14 mouse cellular contexts compared by ENCODE assay signal in genomic region chr7:133441169-133441568, GRCm38 (mm10).
DNase-seq lines count a peak whose midpoint lies in the region; ATAC-seq and TF ChIP-seq lines count a peak whose summit lies in the region.
"Had no signal": no experiment of that assay in that cellular context is flagged by ENCODE, and none has a peak within 500 bp of the region (broad histone marks: within the 10 kb centered on the region; RNA-seq: fewer than 3 reads in every experiment).

No protein-coding gene starts in this region.

- WGBS in kidney, embryonic 14.5 days, result 57% methylated on average over 6 of the region's 6 CpGs
- WGBS in embryonic facial prominence, embryonic 15.5 days, result 57% methylated on average over 6 of the region's 6 CpGs
- WGBS in hindbrain, embryonic 15.5 days, result 42% methylated on average over 6 of the region's 6 CpGs
- 27% methylated on average over 6 of the region's 6 CpGs for WGBS in midbrain, embryonic 16.5 days
- 61% methylated on average over 6 of the region's 6 CpGs for WGBS in lung, postnatal 0 days

- no peak for ATAC-seq in kidney, embryonic 14.5 days (ENCODE audit: low FRiP score, low TSS enrichment)
- no peak for ATAC-seq in embryonic facial prominence, embryonic 15.5 days (ENCODE audit: insufficient number of reproducible peaks, low FRiP score, low TSS enrichment, low read depth)
- ATAC-seq in hindbrain, embryonic 15.5 days (ENCODE audit: low FRiP score, low read depth), result no peak
- ATAC-seq in midbrain, embryonic 16.5 days, result no peak
- no peak for ATAC-seq in lung, postnatal 0 days

- H3K4me2 ChIP-seq in kidney, embryonic 14.5 days (replicated peaks; ENCODE audit: low read depth, low read length), result no peak overlapping the region
- H3K4me2 ChIP-seq in embryonic facial prominence, embryonic 15.5 days (replicated peaks), result 0 out of 2 replicates have a peak overlapping the region, but pooled peaks have one; percentile 13
- peak overlapping the region; percentile 42 for H3K4me2 ChIP-seq in hindbrain, embryonic 15.5 days
- H3K4me2 ChIP-seq in midbrain, embryonic 16.5 days (ENCODE audit: low read length), result peak overlapping the region; percentile 47
- no peak overlapping the region for H3K4me2 ChIP-seq in lung, postnatal 0 days (replicated peaks; ENCODE audit: low read depth, low read length)
- H3K4me2 ChIP-seq: liver, embryonic 15.5 days had no signal

- no peak for TF ChIP-seq CTCF in lung, postnatal 0 days (IDR thresholded peaks at IDR 0.05)

- H3K27me3 ChIP-seq in kidney, embryonic 14.5 days (ENCODE audit: control insufficient read depth, insufficient read depth, low read length), result no peaks in the 10 kb centered on the region
- H3K27me3 ChIP-seq in embryonic facial prominence, embryonic 15.5 days, result no peaks in the 10 kb centered on the region
- no peaks in the 10 kb centered on the region for H3K27me3 ChIP-seq in hindbrain, embryonic 15.5 days
- no peaks in the 10 kb centered on the region for H3K27me3 ChIP-seq in midbrain, embryonic 16.5 days (ENCODE audit: control insufficient read depth, insufficient read depth, low read depth, low read length)
- no peaks in the 10 kb centered on the region for H3K27me3 ChIP-seq in lung, postnatal 0 days (replicated peaks; ENCODE audit: insufficient read depth, low read length)
- H3K27me3 ChIP-seq: liver, embryonic 15.5 days had no signal

- H3K4me1 ChIP-seq in kidney, embryonic 14.5 days (ENCODE audit: control insufficient read depth, insufficient read depth, low read length), result peaks cover 11% of the 10 kb centered on the region
- peaks cover 17% of the 10 kb centered on the region for H3K4me1 ChIP-seq in embryonic facial prominence, embryonic 15.5 days
- H3K4me1 ChIP-seq in hindbrain, embryonic 15.5 days (replicated peaks), result peaks cover 18% of the 10 kb centered on the region
- H3K4me1 ChIP-seq in midbrain, embryonic 16.5 days (ENCODE audit: control insufficient read depth, insufficient read depth, low read length), result peaks cover 20% of the 10 kb centered on the region
- no peaks in the 10 kb centered on the region for H3K4me1 ChIP-seq in lung, postnatal 0 days (ENCODE audit: insufficient read depth, low read depth, low read length)
- H3K4me1 ChIP-seq: liver, embryonic 15.5 days had no signal

- no peak overlapping the region for H3K9ac ChIP-seq in kidney, embryonic 14.5 days (ENCODE audit: low read depth, low read length)
- H3K9ac ChIP-seq in embryonic facial prominence, embryonic 15.5 days, result no peak overlapping the region
- H3K9ac ChIP-seq in hindbrain, embryonic 15.5 days, result no peak overlapping the region
- no peak overlapping the region; the same call in 1 of the 2 replicates for H3K9ac ChIP-seq in midbrain, embryonic 16.5 days (ENCODE audit: low read depth, low read length)
- H3K9ac ChIP-seq in lung, postnatal 0 days (replicated peaks; ENCODE audit: low read depth), result no peak overlapping the region
- H3K9ac ChIP-seq: liver, embryonic 15.5 days had no signal

- no peak for TF ChIP-seq EP300 in lung, postnatal 0 days (IDR thresholded peaks at IDR 0.05)

- peak overlapping the region; percentile 60; the same call in 1 of the 2 replicates for H3K27ac ChIP-seq in kidney, embryonic 14.5 days (ENCODE audit: low read depth, low read length)
- 0 out of 2 replicates have a peak overlapping the region, but pooled peaks have one; percentile 0 for H3K27ac ChIP-seq in embryonic facial prominence, embryonic 15.5 days (replicated peaks)
- peak overlapping the region; percentile 59; the same call in 1 of the 2 replicates for H3K27ac ChIP-seq in hindbrain, embryonic 15.5 days (replicated peaks)
- H3K27ac ChIP-seq in midbrain, embryonic 16.5 days (ENCODE audit: low read length), result peak overlapping the region; percentile 67
- H3K27ac ChIP-seq in lung, postnatal 0 days (ENCODE audit: low read length), result no peak overlapping the region
- H3K27ac ChIP-seq: liver, embryonic 15.5 days had no signal

- no peak overlapping the region for H3K4me3 ChIP-seq in kidney, embryonic 14.5 days (ENCODE audit: low read length)
- H3K4me3 ChIP-seq in embryonic facial prominence, embryonic 15.5 days (replicated peaks), result no peak overlapping the region
- no peak overlapping the region for H3K4me3 ChIP-seq in hindbrain, embryonic 15.5 days
- H3K4me3 ChIP-seq in midbrain, embryonic 16.5 days (ENCODE audit: low read depth, low read length), result no peak overlapping the region
- no peak overlapping the region for H3K4me3 ChIP-seq in lung, postnatal 0 days (ENCODE audit: low read depth, low read length)
- H3K4me3 ChIP-seq: liver, embryonic 15.5 days had no signal

- H3K9me3 ChIP-seq in kidney, embryonic 14.5 days (ENCODE audit: control insufficient read depth, low read length), result no peaks in the 10 kb centered on the region
- no peaks in the 10 kb centered on the region for H3K9me3 ChIP-seq in embryonic facial prominence, embryonic 15.5 days (replicated peaks)
- H3K9me3 ChIP-seq in hindbrain, embryonic 15.5 days, result no peaks in the 10 kb centered on the region
- no peaks in the 10 kb centered on the region for H3K9me3 ChIP-seq in midbrain, embryonic 16.5 days (replicated peaks; ENCODE audit: control insufficient read depth, low read length, poor library complexity, severe bottlenecking)
- H3K9me3 ChIP-seq in lung, postnatal 0 days (ENCODE audit: low read length), result no peaks in the 10 kb centered on the region
- H3K9me3 ChIP-seq: liver, embryonic 15.5 days had no signal

- no peak for DNase-seq in kidney, postnatal 10 days
- DNase-seq in cerebellum, adult 11 months, result no peak
- no peak for DNase-seq in lung, postnatal 0 days (ENCODE audit: low spot score)
- no peak for DNase-seq in lung, postnatal 14 days
- DNase-seq: adrenal gland, postnatal 10 days; embryo, embryonic 11 days; heart, postnatal 14 days; kidney, adult 9 months; thymus, postnatal 14 days had no signal

- H3K36me3 ChIP-seq in kidney, embryonic 14.5 days (ENCODE audit: control insufficient read depth, insufficient read depth, low read length), result no peaks in the 10 kb centered on the region
- H3K36me3 ChIP-seq in embryonic facial prominence, embryonic 15.5 days, result no peaks in the 10 kb centered on the region
- no peaks in the 10 kb centered on the region for H3K36me3 ChIP-seq in hindbrain, embryonic 15.5 days
- no peaks in the 10 kb centered on the region for H3K36me3 ChIP-seq in midbrain, embryonic 16.5 days (ENCODE audit: control insufficient read depth, insufficient read depth, low read length)
- H3K36me3 ChIP-seq in lung, postnatal 0 days (ENCODE audit: insufficient read depth, low read length), result no peaks in the 10 kb centered on the region
- H3K36me3 ChIP-seq: liver, embryonic 15.5 days had no signal

Comparison
In these comparisons a context has a peak if more than half of its experiments do, and no peak if none do; other contexts are left out.
1. H3K4me2 ChIP-seq: peak in embryonic facial prominence, embryonic 15.5 days (single experiment), hindbrain, embryonic 15.5 days (single experiment) and midbrain, embryonic 16.5 days (single experiment); none in kidney, embryonic 14.5 days (single experiment) and lung, postnatal 0 days (single experiment).